Mouse (Mus musculus) C2C12 (cell line): ENCODE measurements around the gene Hist1h2bj. TPM values are rescaled to one million over a fixed set of nuclear protein-coding genes. Genes with fewer than 3 reads are reported as not detected.

Experiments used
- H3K27me3 ChIP-seq: one replicate; pipeline ENCODE4 v1.6.1; 2011; ENCODE audit not compliant: control insufficient read depth, insufficient read depth, insufficient read length
- H3K36me3 ChIP-seq: one replicate; pipeline ENCODE4 v1.6.1; 2011; ENCODE audit not compliant: control insufficient read depth, insufficient read depth
- H3K4me3 ChIP-seq: one replicate; pipeline ENCODE4 v1.5.1; 2011; ENCODE audit warnings: mild to moderate bottlenecking, control low read depth; ENCODE audit not compliant: poor library complexity, insufficient read depth, severe bottlenecking
- H3K79me2 ChIP-seq: one replicate; pipeline ENCODE4 v1.6.1; 2011; ENCODE audit not compliant: control insufficient read depth, insufficient read depth
- H3K79me3 ChIP-seq: one replicate; pipeline ENCODE4 v1.6.1; 2011; ENCODE audit warnings: low read depth, control low read depth
- H3ac ChIP-seq: one replicate; pipeline ENCODE3; 2011; ENCODE audit warnings: low read depth; ENCODE audit not compliant: control insufficient read depth, insufficient read length
- CEBPB ChIP-seq: IDR thresholded peaks from one replicate; pipeline ENCODE4 v1.6.1; 2011; ENCODE audit warnings: low read depth, mild to moderate bottlenecking, control low read depth, moderate library complexity
- CTCF ChIP-seq: IDR thresholded peaks from one replicate; pipeline ENCODE4 v1.5.1; 2011; ENCODE audit not compliant: control insufficient read depth, insufficient read depth, insufficient read length
- FOSL1 ChIP-seq: IDR thresholded peaks from one replicate; pipeline ENCODE4 v1.8.0; 2011; ENCODE audit warnings: mild to moderate bottlenecking, low read length; ENCODE audit not compliant: poor library complexity, insufficient read depth, severe bottlenecking
- MAX ChIP-seq: IDR thresholded peaks from one replicate; pipeline ENCODE4 v1.6.1; 2011; ENCODE audit warnings: mild to moderate bottlenecking, control low read depth
- MYOD1 ChIP-seq: IDR thresholded peaks from one replicate; pipeline ENCODE4 v1.6.1; 2011; ENCODE audit warnings: low read depth; ENCODE audit not compliant: control insufficient read depth, insufficient read length
- MYOG ChIP-seq: IDR thresholded peaks from one replicate; pipeline ENCODE4 v1.6.1; 2011; ENCODE audit not compliant: control insufficient read depth, insufficient read length; ENCODE audit errors: extremely low read depth
- USF1 ChIP-seq: IDR thresholded peaks from one replicate; pipeline ENCODE4 v1.6.1; 2011; ENCODE audit warnings: low read depth, mild to moderate bottlenecking, control low read depth, moderate library complexity
- polyA plus RNA-seq: library from polyadenylated mRNA; unstranded; fragments of >200 nt; fragmentation: generic; extraction: Trizol; gene quantifications from one replicate; pipeline ENCODE4 v1.2.1, GENCODE M21; 2012; ENCODE audit warnings: missing spikeins

Hist1h2bj gene
- polyA plus RNA-seq, 1 experiment, result 6.8 TPM

GRCm38 (mm10) chr13:22009642-22010041 is 33.4 kb upstream of the Hist1h2bj start, which contains the start of gene Prss16:
TSS of gene Prss16 (minus strand) at chr13:22009742.
- Histone ChIP-seq H3K36me3 (no peaks in the 10 kb centered on the region), H3K27me3 (peaks cover 16% of the 10 kb centered on the region)
- no peak for TF ChIP-seq FOSL1
- TF ChIP-seq USF1, result no peak
- TF ChIP-seq MYOD1, result no peak
- TF ChIP-seq CTCF, result no peak
- TF ChIP-seq CEBPB, result no peak
- no peak for TF ChIP-seq MAX
- no peak for TF ChIP-seq MYOG

DNA sequence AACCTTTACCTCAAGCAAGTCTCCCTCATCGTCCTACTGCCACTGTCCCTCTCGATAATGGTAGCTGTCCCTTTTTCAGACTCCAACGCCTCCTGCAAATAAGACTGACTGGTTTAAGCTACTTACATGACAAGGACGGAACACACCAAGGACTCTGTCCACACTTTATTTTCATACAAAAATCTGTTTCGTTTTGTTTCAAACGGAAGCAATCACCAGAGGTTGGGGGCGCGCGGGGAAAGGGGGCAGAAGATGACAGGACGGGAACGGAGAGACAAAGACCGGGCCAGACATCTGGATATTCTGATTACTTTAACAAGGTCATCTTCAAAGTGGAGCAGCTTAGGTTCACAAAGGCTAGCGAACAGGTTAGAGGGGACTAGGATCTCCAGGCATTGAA is 29.3 kb upstream of the Hist1h2bj start:
- TF ChIP-seq MYOG, result no peak
- TF ChIP-seq CEBPB, result no peak
- no peak for TF ChIP-seq FOSL1
- no peak for TF ChIP-seq MYOD1
- TF ChIP-seq USF1, result no peak
- TF ChIP-seq MAX, result no peak
- TF ChIP-seq CTCF, result no peak
- Histone ChIP-seq H3ac (no peak overlapping the region), H3K27me3 (peaks cover 5% of the 10 kb centered on the region), H3K36me3 (no peaks in the 10 kb centered on the region), H3K79me2 (no peaks in the 10 kb centered on the region), H3K79me3 (no peaks in the 10 kb centered on the region), H3K4me3 (no peak overlapping the region)

More at GRCm38 (mm10) chr13:22009642-22010041, 33.4 kb upstream of the Hist1h2bj start, which contains the start of gene Prss16:
- no peak within 1 kb of the TSS for H3ac ChIP-seq
- no peaks in the 10 kb centered on the region for H3K79me3 ChIP-seq
- no peaks in the 10 kb centered on the region for H3K79me2 ChIP-seq
- H3K4me3 ChIP-seq, result no peak within 1 kb of the TSS

- Histone ChIP-seq H3K79me2 (no peaks in the 10 kb centered on the region), H3K36me3 (no peaks in the 10 kb centered on the region), H3K79me3 (no peaks in the 10 kb centered on the region), H3K4me3 (no peak overlapping the region), H3K27me3 (peaks cover 5% of the 10 kb centered on the region), H3ac (no peak overlapping the region)
- TF ChIP-seq CEBPB (no peak), FOSL1 (no peak), MYOG (no peak), USF1 (no peak)
These were observed 28.6 kb upstream of the Hist1h2bj start for GRCm38 (mm10) chr13:22014411-22014845.

- H3K79me2 ChIP-seq, result no peaks in the 10 kb centered on the region
- H3K79me3 ChIP-seq, result no peaks in the 10 kb centered on the region
- H3K4me3 ChIP-seq, result no peak overlapping the region
- H3ac ChIP-seq, result no peak overlapping the region
- TF ChIP-seq MYOG, result no peak
- TF ChIP-seq CEBPB, result no peak
- no peak for TF ChIP-seq MYOD1
- no peak for TF ChIP-seq CTCF
- TF ChIP-seq USF1, result no peak
- TF ChIP-seq FOSL1, result no peak
- TF ChIP-seq MAX, result no peak
- H3K36me3 ChIP-seq, result no peaks in the 10 kb centered on the region
- H3K27me3 ChIP-seq, result no peaks in the 10 kb centered on the region
These were observed 27.2 kb upstream of the Hist1h2bj start for GRCm38 (mm10) chr13:22015479-22016450.

DNA sequence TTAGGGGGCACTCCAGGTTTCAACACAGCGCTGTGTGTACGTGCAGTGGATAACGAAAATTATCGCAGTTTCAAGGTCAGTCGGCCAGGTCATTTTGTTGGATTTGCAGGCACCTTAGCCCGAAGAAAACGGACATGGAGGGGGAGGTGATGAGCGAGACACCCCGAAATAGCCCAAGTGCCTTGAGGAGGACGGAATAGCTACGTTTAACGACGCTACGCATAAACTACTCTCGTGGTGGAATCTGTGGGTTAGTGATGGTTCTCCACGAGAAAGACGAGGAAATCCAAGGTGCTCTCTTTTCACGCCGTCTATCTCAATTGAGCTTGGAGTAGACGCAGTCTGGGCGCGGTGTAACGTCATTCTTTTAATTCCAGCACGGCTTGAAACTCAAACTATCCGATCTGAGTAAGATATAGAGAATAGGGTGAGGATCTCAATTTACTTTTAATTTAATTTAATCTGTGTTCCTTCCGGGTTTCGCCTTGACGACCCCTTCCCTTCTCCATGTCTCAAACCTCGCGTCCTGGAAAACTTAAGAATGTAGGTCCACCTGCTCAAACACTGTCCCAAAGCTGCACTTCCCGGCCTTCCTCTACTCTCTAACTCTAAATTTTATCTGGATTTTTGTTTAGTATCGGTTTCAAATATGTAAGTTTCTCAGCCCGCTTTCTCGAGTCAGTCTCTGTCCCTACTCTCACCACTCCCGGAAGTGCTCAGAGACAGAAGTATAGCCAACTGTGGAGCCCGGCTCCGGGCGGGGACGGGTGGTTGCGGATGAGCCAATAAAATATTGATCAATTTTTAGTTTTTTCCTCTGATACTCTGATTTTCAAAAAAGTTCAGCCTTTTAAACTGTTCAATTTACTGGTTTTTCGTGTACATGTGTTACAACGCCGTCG is 22.8 kb upstream of the Hist1h2bj start:
- Histone ChIP-seq H3K36me3 (no peaks in the 10 kb centered on the region), H3K79me3 (no peaks in the 10 kb centered on the region), H3K4me3 (no peak overlapping the region), H3ac (peak overlapping the region; percentile 42), H3K27me3 (no peaks in the 10 kb centered on the region), H3K79me2 (no peaks in the 10 kb centered on the region)
- TF ChIP-seq FOSL1 (no peak), USF1 (no peak), MAX (no peak), CTCF (no peak), MYOG (no peak), MYOD1 (no peak), CEBPB (no peak)
